Mouse (Mus musculus): Measurements from ENCODE around the gene D2hgdh. TPM values are rescaled to one million over a fixed set of nuclear protein-coding genes. Genes with fewer than 3 reads are reported as not detected.
"Not testable (repeated sequence)": the region's sequence is repeated elsewhere in the genome, so short reads cannot be mapped to it uniquely, and the experiment has no call there.

D2hgdh gene
- total RNA-seq, 2 experiments from 2014 or later, result 11.0 to 14.1 TPM

GRCm38 (mm10) chr1:93825105-93825674 lies 481 bp downstream of the D2hgdh start:
- intact Hi-C loops (cut with DNase I), result no loop called here
- DNase-seq (ENCODE audit: extremely low spot score in 1 of 2, low spot score in 2 of 2), result peak; percentile 92 to 94

- DNase-seq (ENCODE audit: extremely low spot score in 1 of 2, low spot score in 2 of 2), result peak in 1 of 2 experiments; percentile 23
- intact Hi-C loops (cut with DNase I), result no loop called here
These were observed 1.2 kb downstream of the D2hgdh start for GRCm38 (mm10) chr1:93825771-93826539.

GRCm38 (mm10) chr1:93826540-93826835 lies 1.8 kb downstream of the D2hgdh start:
- intact Hi-C loops (cut with DNase I), result no loop called here
- DNase-seq (ENCODE audit: extremely low spot score in 1 of 2, low spot score in 2 of 2), result peak in 1 of 2 experiments; percentile 9

- intact Hi-C loops (cut with DNase I), result loop anchor here (10.0 kb wide), 1 partner anchor 242 kb away; no protein-coding TSS in a partner anchor
- DNase-seq (ENCODE audit: extremely low spot score in 1 of 2, low spot score in 2 of 2), result not testable (repeated sequence)
These were observed 8.1 kb downstream of the D2hgdh start for GRCm38 (mm10) chr1:93832754-93833360.

- no peak for DNase-seq (ENCODE audit: extremely low spot score in 1 of 2, low spot score in 2 of 2)
- intact Hi-C loops (cut with DNase I), result loop anchor here (10.0 kb wide), 1 partner anchor 240 kb away; no protein-coding TSS in a partner anchor
These were observed 10.0 kb downstream of the D2hgdh start for GRCm38 (mm10) chr1:93834671-93835150.

GRCm38 (mm10) chr1:93835211-93835610 lies 10.5 kb downstream of the D2hgdh start:
- intact Hi-C loops (cut with DNase I), result loop anchor here (10.0 kb wide), 1 partner anchor 240 kb away; no protein-coding TSS in a partner anchor
- DNase-seq (ENCODE audit: extremely low spot score in 1 of 2, low spot score in 2 of 2), result no peak

- intact Hi-C loops (cut with DNase I), result loop anchor here (10.0 kb wide), 1 partner anchor 239 kb away; no protein-coding TSS in a partner anchor
- no peak for DNase-seq (ENCODE audit: extremely low spot score in 1 of 2, low spot score in 2 of 2)
These were observed 11.3 kb downstream of the D2hgdh start for GRCm38 (mm10) chr1:93835876-93836531.

GRCm38 (mm10) chr1:93836532-93836913 lies 11.8 kb downstream of the D2hgdh start:
- intact Hi-C loops (cut with DNase I), result loop anchor here (10.0 kb wide), 1 partner anchor 238 kb away; no protein-coding TSS in a partner anchor
- DNase-seq (ENCODE audit: extremely low spot score in 1 of 2, low spot score in 2 of 2), result no peak

- no peak for DNase-seq (ENCODE audit: extremely low spot score in 1 of 2, low spot score in 2 of 2)
- intact Hi-C loops (cut with DNase I), result loop anchor here (10.0 kb wide), 1 partner anchor 237 kb away; no protein-coding TSS in a partner anchor
These were observed 12.6 kb downstream of the D2hgdh start for GRCm38 (mm10) chr1:93837335-93837734.

GRCm38 (mm10) chr1:93838569-93838968 lies 13.9 kb downstream of the D2hgdh start:
- not testable (repeated sequence) for DNase-seq (ENCODE audit: extremely low spot score in 1 of 2, low spot score in 2 of 2)
- intact Hi-C loops (cut with DNase I), result loop anchor here (10.0 kb wide), 1 partner anchor 236 kb away; no protein-coding TSS in a partner anchor

GRCm38 (mm10) chr1:93845766-93846366 lies 21.2 kb downstream of the D2hgdh start:
- intact Hi-C loops (cut with DNase I); DNase-seq (ENCODE audit: extremely low spot score in 1 of 2, low spot score in 2 of 2): not testable (repeated sequence)

- not testable (repeated sequence) for DNase-seq (ENCODE audit: extremely low spot score in 1 of 2, low spot score in 2 of 2)
- intact Hi-C loops (cut with DNase I), result loop anchor here (10.0 kb wide), 1 partner anchor 69 kb away; no protein-coding TSS in a partner anchor
These were observed 31.1 kb downstream of the D2hgdh start for GRCm38 (mm10) chr1:93855790-93856189.

- intact Hi-C loops (cut with DNase I), result loop anchor here (10.0 kb wide), 1 partner anchor 67 kb away; no protein-coding TSS in a partner anchor
- no peak for DNase-seq (ENCODE audit: extremely low spot score in 1 of 2, low spot score in 2 of 2)
These were observed 32.7 kb downstream of the D2hgdh start for GRCm38 (mm10) chr1:93857370-93857769.

- no peak for DNase-seq (ENCODE audit: extremely low spot score in 1 of 2, low spot score in 2 of 2)
- intact Hi-C loops (cut with DNase I), result loop anchor here (10.0 kb wide), 1 partner anchor 67 kb away; no protein-coding TSS in a partner anchor
These were observed 33.3 kb downstream of the D2hgdh start for GRCm38 (mm10) chr1:93857991-93858390.

GRCm38 (mm10) chr1:93859619-93860018 lies 34.9 kb downstream of the D2hgdh start:
- no peak for DNase-seq (ENCODE audit: extremely low spot score in 1 of 2, low spot score in 2 of 2)
- intact Hi-C loops (cut with DNase I), result loop anchor here (10.0 kb wide), 1 partner anchor 65 kb away; no protein-coding TSS in a partner anchor

GRCm38 (mm10) chr1:93861048-93861447 lies 36.3 kb downstream of the D2hgdh start, which contains the start of gene Gal3st2:
Gal3st2 (plus strand) TSS chr1:93861306.
- intact Hi-C loops (cut with DNase I); DNase-seq (ENCODE audit: extremely low spot score in 1 of 2, low spot score in 2 of 2): not testable (repeated sequence)

- intact Hi-C loops (cut with DNase I); DNase-seq (ENCODE audit: extremely low spot score in 1 of 2, low spot score in 2 of 2): not testable (repeated sequence)
These were observed 46.9 kb downstream of the D2hgdh start for GRCm38 (mm10) chr1:93871594-93872105.

GRCm38 (mm10) chr1:93874405-93874804 lies 49.7 kb downstream of the D2hgdh start:
- not testable (repeated sequence) for DNase-seq (ENCODE audit: extremely low spot score in 1 of 2, low spot score in 2 of 2)

More at GRCm38 (mm10) chr1:93874405-93874804, 49.7 kb downstream of the D2hgdh start:
- intact Hi-C loops (cut with DNase I), result not testable (repeated sequence)

Measured in left cerebral cortex, postnatal 10 days (tissue).